Mouse (Mus musculus): ENCODE measurements around the gene Prkg1. TPM values are rescaled to one million over a fixed set of nuclear protein-coding genes. Genes with fewer than 3 reads are reported as not detected.

Gene Prkg1
- polyA plus RNA-seq, 1 experiment from 2014 or later: 0.76 TPM

GRCm38 (mm10) chr19:31040948-31041847 lies 723.6 kb downstream of the Prkg1 start:
- no peak for ATAC-seq (ENCODE audit: insufficient read depth)
- no peaks in the 10 kb centered on the region for H3K4me1 ChIP-seq (replicated peaks)
- H3K9me3 ChIP-seq (replicated peaks): no peaks in the 10 kb centered on the region
- H3K27me3 ChIP-seq: no peaks in the 10 kb centered on the region
- H3K4me3 ChIP-seq (replicated peaks): no peak overlapping the region
- 72% methylated on average over 2 of the region's 2 CpGs for WGBS (ENCODE audit: insufficient replicate concordance)
- H3K27ac ChIP-seq (replicated peaks): no peak overlapping the region
- H3K9ac ChIP-seq: no peak overlapping the region
- H3K36me3 ChIP-seq (replicated peaks): no peaks in the 10 kb centered on the region
- no peak overlapping the region for H3K4me2 ChIP-seq

GRCm38 (mm10) chr19:31038951-31039350 lies 725.9 kb downstream of the Prkg1 start:
- H3K4me1 ChIP-seq (replicated peaks): no peaks in the 10 kb centered on the region
- H3K9me3 ChIP-seq (replicated peaks): no peaks in the 10 kb centered on the region
- no peaks in the 10 kb centered on the region for H3K27me3 ChIP-seq
- H3K36me3 ChIP-seq (replicated peaks): no peaks in the 10 kb centered on the region
- WGBS (ENCODE audit: insufficient replicate concordance): 46% methylated on average over 3 of the region's 3 CpGs
- H3K27ac ChIP-seq (replicated peaks): no peak overlapping the region
- H3K4me3 ChIP-seq (replicated peaks): no peak overlapping the region
- no peak for ATAC-seq (ENCODE audit: insufficient read depth)
- H3K9ac ChIP-seq: no peak overlapping the region
- H3K4me2 ChIP-seq: no peak overlapping the region

GRCm38 (mm10) chr19:31031596-31031995 lies 733.2 kb downstream of the Prkg1 start:
- Histone ChIP-seq H3K9ac (no peak overlapping the region), H3K36me3 (replicated peaks) (no peaks in the 10 kb centered on the region), H3K4me2 (no peak overlapping the region), H3K4me1 (replicated peaks) (no peaks in the 10 kb centered on the region), H3K27me3 (no peaks in the 10 kb centered on the region), H3K27ac (replicated peaks) (no peak overlapping the region), H3K4me3 (replicated peaks) (no peak overlapping the region), H3K9me3 (replicated peaks) (no peaks in the 10 kb centered on the region)
- no peak for ATAC-seq (ENCODE audit: insufficient read depth)
- 74% methylated on average over 6 of the region's 6 CpGs for WGBS (ENCODE audit: insufficient replicate concordance)

- Histone ChIP-seq H3K4me1 (replicated peaks) (no peaks in the 10 kb centered on the region), H3K9me3 (replicated peaks) (no peaks in the 10 kb centered on the region), H3K4me2 (no peak overlapping the region), H3K27me3 (no peaks in the 10 kb centered on the region), H3K36me3 (replicated peaks) (no peaks in the 10 kb centered on the region), H3K9ac (no peak overlapping the region), H3K27ac (replicated peaks) (no peak overlapping the region), H3K4me3 (replicated peaks) (no peak overlapping the region)
- ATAC-seq (ENCODE audit: insufficient read depth): no peak
- 62% methylated on average over 5 of the region's 5 CpGs for WGBS (ENCODE audit: insufficient replicate concordance)
These were observed 738.0 kb downstream of the Prkg1 start for GRCm38 (mm10) chr19:31026797-31027196.

GRCm38 (mm10) chr19:31011528-31012133 lies 753.2 kb downstream of the Prkg1 start:
- no peaks in the 10 kb centered on the region for H3K27me3 ChIP-seq
- no peaks in the 10 kb centered on the region for H3K36me3 ChIP-seq (replicated peaks)
- no peak overlapping the region for H3K4me3 ChIP-seq (replicated peaks)
- no peak overlapping the region for H3K4me2 ChIP-seq
- H3K4me1 ChIP-seq (replicated peaks): no peaks in the 10 kb centered on the region
- no peaks in the 10 kb centered on the region for H3K9me3 ChIP-seq (replicated peaks)
- no peak overlapping the region for H3K27ac ChIP-seq (replicated peaks)
- ATAC-seq (ENCODE audit: insufficient read depth): no peak
- H3K9ac ChIP-seq: no peak overlapping the region
- 54% methylated on average over 3 of the region's 3 CpGs for WGBS (ENCODE audit: insufficient replicate concordance)

- Histone ChIP-seq H3K9me3 (replicated peaks) (no peaks in the 10 kb centered on the region), H3K36me3 (replicated peaks) (no peaks in the 10 kb centered on the region), H3K4me2 (no peak overlapping the region), H3K4me3 (replicated peaks) (no peak overlapping the region), H3K27me3 (no peaks in the 10 kb centered on the region), H3K27ac (replicated peaks) (no peak overlapping the region), H3K4me1 (replicated peaks) (no peaks in the 10 kb centered on the region), H3K9ac (no peak overlapping the region)
- no peak for ATAC-seq (ENCODE audit: insufficient read depth)
- WGBS (ENCODE audit: insufficient replicate concordance): 50% methylated on average over 2 of the region's 2 CpGs
These were observed 766.3 kb downstream of the Prkg1 start for GRCm38 (mm10) chr19:30998572-30998971.

GRCm38 (mm10) chr19:30990390-30990789 lies 774.4 kb downstream of the Prkg1 start:
- H3K9me3 ChIP-seq (replicated peaks): no peaks in the 10 kb centered on the region
- H3K4me1 ChIP-seq (replicated peaks): no peaks in the 10 kb centered on the region
- H3K4me2 ChIP-seq: no peak overlapping the region
- H3K27ac ChIP-seq (replicated peaks): no peak overlapping the region
- no peaks in the 10 kb centered on the region for H3K36me3 ChIP-seq (replicated peaks)
- ATAC-seq (ENCODE audit: insufficient read depth): no peak
- no peak overlapping the region for H3K4me3 ChIP-seq (replicated peaks)
- WGBS (ENCODE audit: insufficient replicate concordance): 62% methylated on average over 4 of the region's 4 CpGs
- no peaks in the 10 kb centered on the region for H3K27me3 ChIP-seq
- no peak overlapping the region for H3K9ac ChIP-seq

- WGBS (ENCODE audit: insufficient replicate concordance): 68% methylated on average over 4 of the region's 4 CpGs
- ATAC-seq (ENCODE audit: insufficient read depth): no peak
These were observed 782.4 kb downstream of the Prkg1 start for GRCm38 (mm10) chr19:30982436-30982835.

DNA sequence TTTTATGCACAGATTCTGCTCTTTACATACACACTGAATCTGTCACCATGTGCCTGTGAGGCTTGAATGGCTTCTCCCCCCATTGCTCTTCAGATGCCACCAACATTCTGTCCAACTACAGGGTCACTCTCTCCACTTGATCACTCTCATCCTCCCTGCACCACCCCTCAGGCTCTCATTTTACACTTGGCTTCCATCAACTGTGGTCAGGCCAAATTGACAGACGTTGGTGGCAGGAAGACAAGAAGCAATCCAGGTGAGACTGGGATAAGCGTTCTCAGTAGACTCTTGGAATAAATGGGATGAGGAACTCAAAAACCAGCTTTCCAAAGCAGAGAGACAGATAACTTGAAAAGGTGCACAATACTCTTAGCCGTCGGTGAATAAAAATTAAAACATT lies 786.7 kb downstream of the Prkg1 start:
- no peak overlapping the region for H3K4me3 ChIP-seq (replicated peaks)
- no peaks in the 10 kb centered on the region for H3K36me3 ChIP-seq (replicated peaks)
- no peak for ATAC-seq (ENCODE audit: insufficient read depth)
- 69% methylated on average over 4 of the region's 4 CpGs for WGBS (ENCODE audit: insufficient replicate concordance)
- H3K9me3 ChIP-seq (replicated peaks): no peaks in the 10 kb centered on the region
- no peak overlapping the region for H3K4me2 ChIP-seq
- H3K27ac ChIP-seq (replicated peaks): no peak overlapping the region
- no peaks in the 10 kb centered on the region for H3K27me3 ChIP-seq
- no peaks in the 10 kb centered on the region for H3K4me1 ChIP-seq (replicated peaks)
- H3K9ac ChIP-seq: no peak overlapping the region

More at GRCm38 (mm10) chr19:30982436-30982835, 782.4 kb downstream of the Prkg1 start:
- Histone ChIP-seq H3K4me2 (no peak overlapping the region), H3K9me3 (replicated peaks) (no peaks in the 10 kb centered on the region), H3K27ac (replicated peaks) (no peak overlapping the region), H3K4me1 (replicated peaks) (no peaks in the 10 kb centered on the region), H3K36me3 (replicated peaks) (no peaks in the 10 kb centered on the region), H3K4me3 (replicated peaks) (no peak overlapping the region), H3K9ac (no peak overlapping the region), H3K27me3 (no peaks in the 10 kb centered on the region)

GRCm38 (mm10) chr19:30950610-30951009 lies 814.2 kb downstream of the Prkg1 start:
- Histone ChIP-seq H3K27me3 (no peaks in the 10 kb centered on the region), H3K4me2 (no peak overlapping the region), H3K9ac (no peak overlapping the region), H3K36me3 (replicated peaks) (no peaks in the 10 kb centered on the region), H3K27ac (replicated peaks) (no peak overlapping the region), H3K4me1 (replicated peaks) (no peaks in the 10 kb centered on the region), H3K9me3 (replicated peaks) (no peaks in the 10 kb centered on the region), H3K4me3 (replicated peaks) (no peak overlapping the region)
- no peak for ATAC-seq (ENCODE audit: insufficient read depth)
- WGBS (ENCODE audit: insufficient replicate concordance): 53% methylated on average over 3 of the region's 3 CpGs

DNA sequence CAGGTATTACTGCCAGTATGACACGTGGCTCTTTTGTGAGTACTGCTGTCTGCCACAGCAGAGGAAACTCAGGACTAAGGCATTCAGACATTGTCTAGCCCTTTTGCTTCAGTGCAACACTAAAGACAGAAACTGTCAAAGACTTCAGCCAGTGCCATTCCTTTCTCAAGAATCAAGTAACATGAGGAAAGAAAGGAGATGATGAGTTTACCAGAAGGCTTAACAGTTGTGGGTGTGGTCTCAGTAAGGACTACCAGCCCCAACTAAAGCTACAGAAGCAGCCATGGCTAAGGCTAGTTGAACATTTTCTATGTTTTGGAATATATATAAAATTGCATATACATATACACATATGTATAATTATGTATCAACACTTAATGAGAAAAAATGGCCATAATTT lies 816.6 kb downstream of the Prkg1 start:
- Histone ChIP-seq H3K4me1 (replicated peaks) (no peaks in the 10 kb centered on the region), H3K36me3 (replicated peaks) (no peaks in the 10 kb centered on the region), H3K4me2 (no peak overlapping the region), H3K4me3 (replicated peaks) (no peak overlapping the region), H3K9ac (no peak overlapping the region), H3K27ac (replicated peaks) (no peak overlapping the region), H3K9me3 (replicated peaks) (no peaks in the 10 kb centered on the region), H3K27me3 (no peaks in the 10 kb centered on the region)
- 41% methylated on average over 1 of the region's 1 CpGs for WGBS (ENCODE audit: insufficient replicate concordance)
- ATAC-seq (ENCODE audit: insufficient read depth): no peak

Measured in liver, embryonic 15.5 days (tissue).